Mouse (Mus musculus) adrenal gland, adult 8-10 months (tissue): Measurements from ENCODE around the gene Bcar3. TPM values are rescaled to one million over a fixed set of nuclear protein-coding genes. Genes with fewer than 3 reads are reported as not detected.

Experiments
- DNase-seq: peaks from one replicate; pipeline ENCODE4 v3.0.0; 2022
- total RNA-seq, 4 experiments: library from RNA; stranded (reverse); gene quantifications; 2 replicates each; pipeline ENCODE4 v1.2.4; 2022

Bcar3 gene
- total RNA-seq, 4 experiments from 2014 or later, result 64.1 to 91.3 (median 70.4) TPM

- DNase-seq, result peak; percentile 90
Observed at GRCm38 (mm10) chr3:122292300-122293222, 1.4 kb upstream of the Bcar3 start.

GRCm38 (mm10) chr3:122293223-122293953 lies 548 bp upstream of the Bcar3 start:
- peak; percentile 28 for DNase-seq

GRCm38 (mm10) chr3:122295511-122295910 lies 1.6 kb downstream of the Bcar3 start:
- peak; percentile 36 for DNase-seq

- peak; percentile 76 for DNase-seq
Observed at GRCm38 (mm10) chr3:122296979-122297378, 3.0 kb downstream of the Bcar3 start.

GRCm38 (mm10) chr3:122300983-122301919 lies 7.3 kb downstream of the Bcar3 start:
- DNase-seq, result peak; percentile 81

GRCm38 (mm10) chr3:122304560-122304959 lies 10.6 kb downstream of the Bcar3 start:
- no peak for DNase-seq

- no peak for DNase-seq
Observed at GRCm38 (mm10) chr3:122307894-122308671, 14.1 kb downstream of the Bcar3 start.

- no peak for DNase-seq
Observed at GRCm38 (mm10) chr3:122308981-122309380, 15.0 kb downstream of the Bcar3 start.

GRCm38 (mm10) chr3:122312078-122312477 lies 18.1 kb downstream of the Bcar3 start:
- DNase-seq, result peak; percentile 73

GRCm38 (mm10) chr3:122312936-122313629 lies 19.1 kb downstream of the Bcar3 start:
- DNase-seq, result peak; percentile 48

GRCm38 (mm10) chr3:122313936-122314335 lies 20.0 kb downstream of the Bcar3 start:
- DNase-seq, result no peak

- no peak for DNase-seq
Observed at GRCm38 (mm10) chr3:122316621-122317020, 22.7 kb downstream of the Bcar3 start.

GRCm38 (mm10) chr3:122317339-122317738 lies 23.4 kb downstream of the Bcar3 start:
- DNase-seq, result no peak

- DNase-seq, result no peak
Observed at GRCm38 (mm10) chr3:122322226-122322625, 28.3 kb downstream of the Bcar3 start.

- no peak for DNase-seq
Observed at GRCm38 (mm10) chr3:122323841-122324240, 29.9 kb downstream of the Bcar3 start.

GRCm38 (mm10) chr3:122324528-122324927 lies 30.6 kb downstream of the Bcar3 start:
- DNase-seq, result no peak

GRCm38 (mm10) chr3:122330484-122330883 lies 36.5 kb downstream of the Bcar3 start:
- DNase-seq, result no peak

- DNase-seq, result no peak
Observed at GRCm38 (mm10) chr3:122333493-122333892, 39.6 kb downstream of the Bcar3 start.

GRCm38 (mm10) chr3:122333902-122334301 lies 40.0 kb downstream of the Bcar3 start:
- peak; percentile 24 for DNase-seq

GRCm38 (mm10) chr3:122334375-122334774 lies 40.4 kb downstream of the Bcar3 start:
- DNase-seq, result no peak

- DNase-seq, result no peak
Observed at GRCm38 (mm10) chr3:122336030-122336429, 42.1 kb downstream of the Bcar3 start.
